Mouse (Mus musculus) kidney, postnatal 0 days (tissue): ENCODE measurements around the gene Plekhb1. TPM values are rescaled to one million over a fixed set of nuclear protein-coding genes. Genes with fewer than 3 reads are reported as not detected.

Source experiments
- ATAC-seq: fragments of 200-750 bp; cut with Nextera tagmentation; replicated peaks from 2 replicates; pipeline ENCODE4 v1.8.0; 2017; ENCODE audit warnings: low read depth, moderate number of reproducible peaks, moderate TSS enrichment, moderate library complexity; ENCODE audit not compliant: low FRiP score
- DNase-seq: peaks from one replicate; pipeline ENCODE4 v3.0.0-alpha.2; 2016; ENCODE audit warnings: low spot score
- H3K27ac ChIP-seq: fragments of 300-500 bp; sonication (generic); 2 replicates; pipeline ENCODE4 v1.5.1; 2014; ENCODE audit warnings: mild to moderate bottlenecking
- H3K27me3 ChIP-seq: fragments of 300-500 bp; sonication (generic); 2 replicates; pipeline ENCODE4 v1.6.1; 2014; ENCODE audit warnings: low read length, mixed read lengths; ENCODE audit not compliant: insufficient read depth
- H3K36me3 ChIP-seq: fragments of 300-500 bp; sonication (generic); 2 replicates; pipeline ENCODE4 v1.6.1; 2014; ENCODE audit warnings: low read length, mixed read lengths; ENCODE audit not compliant: insufficient read depth
- H3K4me1 ChIP-seq: fragments of 300-500 bp; sonication (generic); replicated peaks from 2 replicates; pipeline ENCODE4 v1.6.1; 2014; ENCODE audit warnings: antibody characterized with exemption, low read length, mixed read lengths; ENCODE audit not compliant: insufficient read depth
- H3K4me2 ChIP-seq: fragments of 300-500 bp; sonication (generic); 2 replicates; pipeline ENCODE4 v1.6.1; 2014; ENCODE audit warnings: mild to moderate bottlenecking, low read length, moderate library complexity, mixed read lengths
- H3K4me3 ChIP-seq: fragments of 300-500 bp; sonication (generic); replicated peaks from 2 replicates; pipeline ENCODE4 v1.5.1; 2014; ENCODE audit warnings: low read depth, low read length
- H3K9ac ChIP-seq: fragments of 300-500 bp; sonication (generic); 2 replicates; pipeline ENCODE4 v1.6.1; 2014; ENCODE audit warnings: low read depth, low read length
- H3K9me3 ChIP-seq: fragments of 300-500 bp; sonication (generic); replicated peaks from 2 replicates; pipeline ENCODE4 v1.6.1; 2016; ENCODE audit warnings: low read length, inconsistent platforms, mixed read lengths
- CTCF ChIP-seq: IDR thresholded peaks from 2 replicates; pipeline ENCODE4 v1.5.1; 2016; ENCODE audit warnings: antibody characterized with exemption, low read depth, mild to moderate bottlenecking, moderate library complexity
- WGBS: fragments of 180-500 bp; shearing (Covaris S2); extraction: QIAGEN DNeasy Blood & Tissue Kit; methylation state at CpG from one replicate; pipeline ENCODE4 v1.1.7; 2014; 5-methylcytosine and 5-hydroxymethylcytosine counted together
- polyA plus RNA-seq: library from polyadenylated mRNA; unstranded; fragments of >200 nt; fragmentation: Nextera tagmentation; extraction: Ambion mirVana; gene quantifications from 2 replicates; pipeline ENCODE4 v1.2.1, GENCODE M21; 2015

The Plekhb1 gene
- polyA plus RNA-seq, 1 experiment from 2014 or later, result 4.6 TPM

DNA sequence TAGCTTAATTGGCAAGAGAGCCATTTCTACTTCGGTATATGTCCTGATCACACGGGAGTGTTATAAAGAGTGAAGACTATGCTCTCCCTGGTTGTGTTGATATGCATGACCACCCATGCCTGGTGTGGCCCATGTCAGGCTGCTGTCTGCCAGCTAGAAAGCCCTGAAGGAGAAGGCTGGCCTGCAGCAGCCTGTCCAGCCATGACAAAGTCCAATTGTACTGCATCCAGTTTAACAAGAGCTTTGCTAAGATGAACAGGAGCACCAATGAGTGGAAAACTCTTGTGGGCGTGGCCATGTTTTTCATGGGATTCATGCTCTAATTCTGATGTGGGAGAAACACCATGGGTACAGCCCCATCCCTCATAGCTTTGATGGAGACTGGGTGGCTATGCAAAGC lies 37.7 kb downstream of the Plekhb1 start:
- peak; percentile 41 for DNase-seq
- H3K27me3 ChIP-seq, result no peaks in the 10 kb centered on the region
- no peak overlapping the region for H3K4me3 ChIP-seq
- no peak overlapping the region for H3K27ac ChIP-seq
- H3K9me3 ChIP-seq, result no peaks in the 10 kb centered on the region
- peak; percentile 90 for ATAC-seq
- TF ChIP-seq CTCF, result no peak
- no peak overlapping the region for H3K4me2 ChIP-seq
- WGBS, result 71% methylated on average over 3 of the region's 3 CpGs
- H3K36me3 ChIP-seq, result no peaks in the 10 kb centered on the region
- H3K4me1 ChIP-seq, result peaks cover 4% of the 10 kb centered on the region; the same call in 1 of the 2 replicates
- no peak overlapping the region for H3K9ac ChIP-seq

DNA sequence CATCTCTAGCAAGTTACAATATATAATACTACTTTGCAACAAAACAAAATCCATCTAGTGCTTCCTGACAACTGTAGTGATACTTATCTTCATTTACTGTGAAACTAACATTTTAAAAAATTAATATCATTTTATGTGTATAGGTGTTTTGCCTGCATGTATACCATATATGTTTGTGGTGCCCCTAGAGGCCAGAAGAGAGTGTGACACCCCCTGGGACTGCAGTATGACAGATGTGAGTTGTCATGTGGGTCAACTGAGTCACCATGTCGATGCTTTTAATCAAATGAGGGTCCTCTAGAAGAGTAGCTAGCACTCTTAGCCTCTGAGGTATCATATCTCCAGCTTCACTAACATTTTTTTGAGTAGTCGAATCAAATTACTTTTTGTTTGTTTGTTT lies 39.9 kb downstream of the Plekhb1 start:
- TF ChIP-seq CTCF, result peak; percentile 53
- DNase-seq (no peak), ATAC-seq (no peak)
- Histone ChIP-seq H3K4me2 (no peak overlapping the region), H3K4me3 (no peak overlapping the region), H3K9ac (no peak overlapping the region), H3K27ac (no peak overlapping the region), H3K36me3 (no peaks in the 10 kb centered on the region), H3K9me3 (no peaks in the 10 kb centered on the region), H3K27me3 (no peaks in the 10 kb centered on the region), H3K4me1 (peaks cover 4% of the 10 kb centered on the region; the same call in 1 of the 2 replicates)
- WGBS, result 71% methylated on average over 2 of the region's 2 CpGs

DNA sequence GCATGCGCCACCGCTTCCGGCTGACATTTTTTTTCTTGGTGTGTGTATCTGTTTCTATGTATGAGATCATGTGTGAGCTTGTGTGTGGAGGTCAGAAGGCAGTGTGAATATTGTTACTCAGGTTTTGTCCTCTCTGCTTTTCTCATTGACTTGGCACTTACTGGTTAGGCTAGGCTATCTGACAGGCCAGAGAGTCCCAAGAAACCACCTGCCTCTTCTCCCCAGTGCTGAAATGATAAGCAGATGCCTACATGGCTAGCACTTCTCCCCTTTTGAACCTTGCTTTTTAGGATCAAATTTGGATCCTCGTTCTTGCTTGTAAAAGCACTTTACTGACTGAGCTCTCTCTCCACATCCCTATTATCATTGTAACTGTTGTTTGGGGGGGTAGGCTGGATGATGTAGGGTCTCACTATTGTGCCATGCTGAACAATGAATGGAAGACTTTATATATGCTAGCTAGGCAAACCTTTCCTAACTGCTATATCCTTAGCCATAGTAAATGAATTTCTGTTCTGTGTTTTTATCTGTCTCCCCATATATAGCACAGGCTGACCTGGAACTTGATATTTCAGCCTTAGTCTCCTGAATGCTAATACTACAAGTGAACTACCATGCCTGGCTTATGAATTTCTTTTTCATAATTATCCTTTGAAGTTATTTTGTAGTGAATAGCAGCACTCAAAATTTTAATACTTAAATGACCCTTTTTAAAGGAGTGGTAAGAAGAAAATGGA lies 45.9 kb downstream of the Plekhb1 start:
- Histone ChIP-seq H3K4me1 (no peaks in the 10 kb centered on the region), H3K27ac (no peak overlapping the region), H3K9ac (no peak overlapping the region), H3K27me3 (no peaks in the 10 kb centered on the region), H3K36me3 (no peaks in the 10 kb centered on the region), H3K9me3 (no peaks in the 10 kb centered on the region), H3K4me3 (no peak overlapping the region), H3K4me2 (no peak overlapping the region)
- TF ChIP-seq CTCF, result no peak
- ATAC-seq (no peak), DNase-seq (no peak)
- 91% methylated on average over 4 of the region's 4 CpGs for WGBS

DNA sequence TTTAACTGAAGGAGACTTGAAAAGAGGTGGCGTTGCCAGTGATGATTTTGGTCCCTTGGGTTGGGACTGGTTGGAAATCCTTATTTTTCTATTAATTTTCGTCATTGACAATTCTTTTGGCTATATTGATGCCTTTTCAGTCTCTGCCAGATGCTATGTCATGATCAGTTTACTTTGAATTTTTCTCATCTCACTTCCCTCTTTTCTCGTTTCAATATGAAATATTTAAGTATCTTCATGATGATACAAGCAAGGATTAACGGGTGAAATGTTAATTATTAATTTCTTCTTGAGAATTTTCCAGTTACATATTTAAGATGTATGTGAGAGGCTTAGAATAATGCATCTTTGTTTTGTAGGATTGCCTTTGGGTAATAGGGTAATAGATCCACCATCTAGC lies 53.3 kb downstream of the Plekhb1 start:
- H3K4me1 ChIP-seq, result no peaks in the 10 kb centered on the region

DNA sequence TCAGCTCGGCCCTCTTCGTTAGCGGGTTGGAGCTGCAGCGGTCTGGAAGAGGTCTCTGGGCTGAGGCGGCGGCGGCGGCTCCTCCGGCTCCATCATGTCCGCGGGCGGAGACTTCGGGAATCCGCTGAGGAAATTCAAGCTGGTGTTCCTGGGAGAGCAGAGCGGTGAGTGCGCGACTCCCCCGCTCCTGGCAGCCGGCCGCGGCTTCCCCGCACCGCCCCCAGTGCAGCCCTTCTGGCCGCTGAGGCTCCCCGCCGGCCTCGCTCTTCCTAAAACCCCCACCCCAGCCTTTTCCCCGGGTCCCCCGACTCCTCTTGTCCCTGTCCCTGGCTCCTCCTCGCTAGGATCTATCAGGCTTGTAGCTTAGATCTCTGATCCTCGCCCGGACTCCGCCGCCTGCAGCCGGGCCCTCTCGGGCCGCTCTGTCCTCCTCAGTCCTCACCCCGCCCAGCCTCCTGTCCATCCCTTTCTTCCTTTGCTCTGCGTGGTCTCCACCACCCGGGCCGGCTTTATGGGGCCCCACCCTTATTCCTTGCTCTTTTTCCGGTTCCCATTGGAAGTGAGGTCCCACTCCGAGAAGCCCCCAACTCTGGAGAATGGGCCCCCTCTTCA lies 54.0 kb downstream of the Plekhb1 start, which contains the start of gene Mrpl48:
Gene Mrpl48 (minus strand): TSS at position 172 of the 612 bp plus-strand sequence.
- Histone ChIP-seq H3K9me3 (no peaks in the 10 kb centered on the region), H3K27ac (peak within 1 kb of the TSS; percentile 100), H3K9ac (peak within 1 kb of the TSS; percentile 99), H3K4me1 (no peaks in the 10 kb centered on the region), H3K36me3 (no peaks in the 10 kb centered on the region), H3K4me2 (peak within 1 kb of the TSS; percentile 71), H3K4me3 (peak within 1 kb of the TSS; percentile 100), H3K27me3 (no peaks in the 10 kb centered on the region)
- DNase-seq (peak; percentile 82), ATAC-seq (peak; percentile 18)
- WGBS, result 1% methylated on average over 41 of the region's 43 CpGs
- no peak for TF ChIP-seq CTCF

More for the DNA sequence above, 53.3 kb downstream of the Plekhb1 start:
- H3K4me2 ChIP-seq, result peak overlapping the region; percentile 71
- H3K27me3 ChIP-seq, result no peaks in the 10 kb centered on the region
- no peak overlapping the region for H3K27ac ChIP-seq
- TF ChIP-seq CTCF, result no peak
- H3K9me3 ChIP-seq, result no peaks in the 10 kb centered on the region
- H3K36me3 ChIP-seq, result no peaks in the 10 kb centered on the region
- H3K9ac ChIP-seq, result peak overlapping the region; percentile 99
- peak overlapping the region; percentile 100 for H3K4me3 ChIP-seq
- WGBS, result 13% methylated on average over 4 of the region's 4 CpGs
- ATAC-seq (no peak), DNase-seq (no peak)

DNA sequence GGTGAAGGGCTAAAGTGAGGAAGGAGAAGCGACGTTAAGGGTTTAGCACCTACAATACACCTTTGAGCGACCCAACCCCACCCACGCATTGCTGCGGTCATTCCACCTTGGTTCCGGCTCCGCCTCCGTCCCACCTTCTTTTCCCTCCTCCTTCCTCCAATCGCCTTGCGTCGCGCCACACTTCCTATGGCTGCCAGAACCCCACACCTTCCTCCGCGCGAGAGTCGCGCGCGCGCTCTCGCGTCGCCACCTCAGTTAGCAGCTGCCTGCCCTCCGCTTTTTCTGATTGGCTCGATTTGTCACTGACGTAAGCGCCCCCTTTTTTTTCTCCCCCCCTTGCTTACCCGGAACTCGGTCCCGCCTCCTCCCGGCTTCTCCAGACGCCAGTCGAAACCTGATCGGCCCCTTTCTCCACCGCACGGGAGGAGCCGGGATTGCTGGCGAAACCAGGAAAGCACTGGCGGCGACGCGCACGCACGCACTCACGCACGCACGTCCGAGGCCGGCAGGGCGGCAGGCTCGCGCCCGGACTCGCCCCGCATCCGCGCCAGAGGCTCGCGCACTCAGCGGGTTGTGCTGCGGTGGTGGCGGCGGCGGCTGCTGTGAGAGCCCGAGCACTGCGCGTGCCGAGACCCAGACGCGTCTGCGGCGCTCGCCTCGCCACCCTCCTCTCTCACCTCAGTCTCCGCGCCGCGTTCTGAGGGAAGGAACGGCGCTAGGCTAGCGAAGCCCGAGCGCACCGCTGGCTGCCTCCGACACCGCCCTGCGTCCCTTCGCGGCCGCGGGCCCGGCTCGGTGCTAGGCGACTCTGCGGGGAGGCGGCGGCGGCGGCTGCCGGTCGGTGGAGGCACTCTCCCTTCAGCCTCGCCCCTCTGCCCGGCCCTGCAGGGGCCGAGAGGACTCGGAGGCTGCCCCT lies 54.7 kb downstream of the Plekhb1 start, which contains the start of gene Rab6a:
Gene Rab6a (plus strand): TSS at position 197 of the 916 bp plus-strand sequence.
- peak within 1 kb of the TSS; percentile 100 for H3K27ac ChIP-seq
- H3K27me3 ChIP-seq, result no peaks in the 10 kb centered on the region
- peak; percentile 100 for DNase-seq
- H3K4me1 ChIP-seq, result no peaks in the 10 kb centered on the region
- WGBS, result under 1% methylated on average over 101 of the region's 105 CpGs
- peak; percentile 96 for ATAC-seq
- H3K4me3 ChIP-seq, result peak within 1 kb of the TSS; percentile 100
- no peaks in the 10 kb centered on the region for H3K36me3 ChIP-seq
- TF ChIP-seq CTCF, result peak; percentile 40; the same call in 1 of the 2 replicates
- H3K4me2 ChIP-seq, result peak within 1 kb of the TSS; percentile 71
- no peaks in the 10 kb centered on the region for H3K9me3 ChIP-seq
- peak within 1 kb of the TSS; percentile 99 for H3K9ac ChIP-seq
